Mouse (Mus musculus): Measurements from ENCODE around the gene Leng8. TPM values are rescaled to one million over a fixed set of nuclear protein-coding genes. Genes with fewer than 3 reads are reported as not detected.
A peak's percentile ranks its signal among the peaks of the same experiment; 100 is the strongest.

The Leng8 gene
- polyA plus RNA-seq, 1 experiment from 2014 or later, result 43.0 TPM

DNA sequence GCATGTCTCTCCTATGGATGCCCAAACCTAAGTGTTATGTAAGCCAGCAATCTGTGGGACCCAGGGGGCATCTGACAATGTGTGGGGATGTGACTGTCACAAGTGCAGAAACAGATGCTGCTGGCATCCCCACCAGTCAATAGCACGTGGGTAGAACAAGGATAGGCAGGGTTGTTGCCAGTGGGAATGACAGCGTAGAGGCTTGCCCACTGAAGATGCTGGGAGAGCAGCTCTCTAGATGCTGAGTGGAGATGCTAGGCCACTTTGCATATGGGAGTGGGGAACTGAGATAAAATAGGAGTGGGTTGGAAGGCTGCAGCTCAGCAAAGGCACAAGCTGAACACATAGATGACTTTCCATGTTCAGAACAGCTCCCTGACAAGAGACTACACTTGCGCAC is 4.3 kb upstream of the Leng8 start:
- H3K9ac ChIP-seq (ENCODE audit: low read length), result peak overlapping the region; percentile 35
- H3K4me1 ChIP-seq (ENCODE audit: control insufficient read depth, insufficient read depth, low read length), result peaks cover 5% of the 10 kb centered on the region
- no peak for DNase-seq (ENCODE audit: low spot score)
- ATAC-seq, result no peak
- no peak overlapping the region for H3K4me3 ChIP-seq (ENCODE audit: low read depth, low read length)
- WGBS, result 88% methylated on average over 3 of the region's 3 CpGs
- H3K27me3 ChIP-seq (replicated peaks; ENCODE audit: control insufficient read depth, insufficient read depth, low read length), result no peaks in the 10 kb centered on the region
- no peak overlapping the region for H3K27ac ChIP-seq (ENCODE audit: low read depth, low read length)
- H3K9me3 ChIP-seq (replicated peaks; ENCODE audit: control insufficient read depth, low read length), result no peaks in the 10 kb centered on the region
- H3K4me2 ChIP-seq (ENCODE audit: low read length), result no peak overlapping the region
- H3K36me3 ChIP-seq (ENCODE audit: control insufficient read depth, insufficient read depth, low read length), result peaks cover 64% of the 10 kb centered on the region

DNA sequence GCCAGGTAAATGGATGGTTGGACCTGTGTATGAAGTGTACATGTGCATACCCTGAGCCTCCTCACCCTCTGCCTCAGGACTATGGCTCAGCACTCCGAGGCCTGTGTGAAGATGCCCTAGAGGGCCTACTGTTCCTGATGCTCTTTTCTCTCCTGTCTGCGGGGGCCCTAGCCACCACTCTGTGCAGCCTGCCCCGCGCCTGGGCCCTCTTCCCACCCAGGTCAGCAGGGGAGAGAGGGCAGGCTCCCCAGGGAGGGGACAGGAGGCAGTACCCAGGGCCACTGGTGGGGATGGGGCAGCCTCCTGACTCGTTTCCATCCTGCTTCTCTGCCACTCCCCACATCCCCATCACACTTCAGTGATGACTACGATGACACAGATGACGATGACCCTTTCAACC is 3.8 kb upstream of the Leng8 start:
- no peak for ATAC-seq
- H3K27me3 ChIP-seq (replicated peaks; ENCODE audit: control insufficient read depth, insufficient read depth, low read length), result no peaks in the 10 kb centered on the region
- peaks cover 60% of the 10 kb centered on the region for H3K36me3 ChIP-seq (ENCODE audit: control insufficient read depth, insufficient read depth, low read length)
- H3K27ac ChIP-seq (ENCODE audit: low read depth, low read length), result no peak overlapping the region
- no peak for DNase-seq (ENCODE audit: low spot score)
- H3K4me2 ChIP-seq (ENCODE audit: low read length), result no peak overlapping the region
- 77% methylated on average over 7 of the region's 7 CpGs for WGBS
- H3K9me3 ChIP-seq (replicated peaks; ENCODE audit: control insufficient read depth, low read length), result no peaks in the 10 kb centered on the region
- peaks cover 9% of the 10 kb centered on the region for H3K4me1 ChIP-seq (ENCODE audit: control insufficient read depth, insufficient read depth, low read length)
- H3K4me3 ChIP-seq (ENCODE audit: low read depth, low read length), result no peak overlapping the region
- H3K9ac ChIP-seq (ENCODE audit: low read length), result no peak overlapping the region

DNA sequence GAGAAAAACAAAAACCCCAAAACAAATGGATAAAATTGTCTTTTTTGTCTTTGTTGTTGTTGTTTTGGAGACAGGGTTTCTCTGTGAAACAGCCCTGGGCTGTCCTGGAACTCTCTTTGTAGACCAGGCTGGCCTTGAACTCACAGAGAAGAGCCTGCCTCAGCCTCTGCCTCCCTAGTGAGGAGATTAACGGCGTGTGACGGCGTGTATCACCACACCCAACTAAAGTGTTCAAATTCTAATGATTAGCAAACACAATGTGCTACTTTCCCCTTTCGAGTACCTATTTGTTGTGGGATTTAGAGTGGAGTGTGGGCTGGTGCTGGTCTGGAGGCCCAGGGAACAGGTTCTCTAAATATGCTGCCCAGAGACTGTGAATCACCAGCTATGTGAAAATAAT is 1.9 kb upstream of the Leng8 start:
- no peak overlapping the region for H3K4me2 ChIP-seq (ENCODE audit: low read length)
- H3K4me1 ChIP-seq (ENCODE audit: control insufficient read depth, insufficient read depth, low read length), result peaks cover 13% of the 10 kb centered on the region
- peaks cover 60% of the 10 kb centered on the region for H3K36me3 ChIP-seq (ENCODE audit: control insufficient read depth, insufficient read depth, low read length)
- DNase-seq (ENCODE audit: low spot score) (no peak), ATAC-seq (no peak)
- 69% methylated on average over 5 of the region's 5 CpGs for WGBS
- H3K9me3 ChIP-seq (replicated peaks; ENCODE audit: control insufficient read depth, low read length), result no peaks in the 10 kb centered on the region
- no peak overlapping the region for H3K27ac ChIP-seq (ENCODE audit: low read depth, low read length)
- H3K27me3 ChIP-seq (replicated peaks; ENCODE audit: control insufficient read depth, insufficient read depth, low read length), result no peaks in the 10 kb centered on the region
- no peak overlapping the region for H3K4me3 ChIP-seq (ENCODE audit: low read depth, low read length)
- H3K9ac ChIP-seq (ENCODE audit: low read length), result no peak overlapping the region

DNA sequence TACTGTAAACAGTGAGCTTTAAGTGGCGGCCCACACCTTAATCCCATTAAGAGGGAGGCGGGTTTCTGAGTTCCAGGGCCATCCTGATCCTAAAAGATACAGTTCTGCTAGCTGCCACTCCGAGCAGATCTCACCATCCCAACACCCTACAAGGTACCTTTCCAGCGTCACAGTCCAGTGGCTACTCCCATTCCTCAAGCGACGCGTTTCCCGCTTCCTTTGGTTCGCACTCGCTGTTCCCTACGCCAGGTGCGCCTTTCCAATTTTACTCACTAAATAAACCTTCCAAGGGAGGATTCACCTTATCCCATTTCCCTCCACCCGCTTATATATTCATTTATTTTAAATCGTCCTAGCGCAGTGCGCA is 452 bp upstream of the Leng8 start:
- Histone ChIP-seq H3K27me3 (replicated peaks; ENCODE audit: control insufficient read depth, insufficient read depth, low read length) (no peaks in the 10 kb centered on the region), H3K9me3 (replicated peaks; ENCODE audit: control insufficient read depth, low read length) (no peaks in the 10 kb centered on the region), H3K9ac (ENCODE audit: low read length) (peak overlapping the region; percentile 79), H3K4me2 (ENCODE audit: low read length) (peak overlapping the region; percentile 89), H3K4me3 (ENCODE audit: low read depth, low read length) (peak overlapping the region; percentile 77), H3K4me1 (ENCODE audit: control insufficient read depth, insufficient read depth, low read length) (peaks cover 8% of the 10 kb centered on the region), H3K27ac (ENCODE audit: low read depth, low read length) (peak overlapping the region; percentile 70; the same call in 1 of the 2 replicates), H3K36me3 (ENCODE audit: control insufficient read depth, insufficient read depth, low read length) (peaks cover 67% of the 10 kb centered on the region)
- WGBS, result under 1% methylated on average over 16 of the region's 16 CpGs
- DNase-seq (ENCODE audit: low spot score) (no peak), ATAC-seq (peak; percentile 30)

DNA sequence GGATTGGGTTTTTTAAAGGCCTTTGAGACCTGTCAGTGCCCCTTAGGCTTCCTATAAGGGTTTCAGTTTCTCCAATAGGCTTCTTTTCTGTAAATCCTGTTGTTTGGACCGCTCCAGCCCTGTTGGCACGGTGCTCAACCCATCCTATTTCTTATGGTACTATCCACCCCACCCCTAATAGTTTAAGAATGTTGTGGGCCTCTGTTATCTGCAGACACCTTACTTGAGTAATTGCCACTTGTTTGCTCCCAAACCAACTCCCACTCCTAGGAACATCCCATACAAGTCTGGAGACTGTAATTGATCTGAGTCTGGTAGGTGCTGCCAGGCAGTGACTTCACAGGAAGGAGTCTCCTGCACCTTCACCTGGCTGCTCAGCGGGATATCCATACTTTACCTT is 907 bp downstream of the Leng8 start:
- H3K4me1 ChIP-seq (ENCODE audit: control insufficient read depth, insufficient read depth, low read length), result peaks cover 8% of the 10 kb centered on the region
- peak overlapping the region; percentile 77 for H3K4me3 ChIP-seq (ENCODE audit: low read depth, low read length)
- 46% methylated on average over 3 of the region's 3 CpGs for WGBS
- peaks cover 69% of the 10 kb centered on the region for H3K36me3 ChIP-seq (ENCODE audit: control insufficient read depth, insufficient read depth, low read length)
- DNase-seq (ENCODE audit: low spot score) (no peak), ATAC-seq (no peak)
- peak overlapping the region; percentile 79 for H3K9ac ChIP-seq (ENCODE audit: low read length)
- H3K9me3 ChIP-seq (replicated peaks; ENCODE audit: control insufficient read depth, low read length), result no peaks in the 10 kb centered on the region
- H3K27me3 ChIP-seq (replicated peaks; ENCODE audit: control insufficient read depth, insufficient read depth, low read length), result no peaks in the 10 kb centered on the region
- peak overlapping the region; percentile 89 for H3K4me2 ChIP-seq (ENCODE audit: low read length)
- H3K27ac ChIP-seq (ENCODE audit: low read depth, low read length), result peak overlapping the region; percentile 96; the same call in 1 of the 2 replicates

DNA sequence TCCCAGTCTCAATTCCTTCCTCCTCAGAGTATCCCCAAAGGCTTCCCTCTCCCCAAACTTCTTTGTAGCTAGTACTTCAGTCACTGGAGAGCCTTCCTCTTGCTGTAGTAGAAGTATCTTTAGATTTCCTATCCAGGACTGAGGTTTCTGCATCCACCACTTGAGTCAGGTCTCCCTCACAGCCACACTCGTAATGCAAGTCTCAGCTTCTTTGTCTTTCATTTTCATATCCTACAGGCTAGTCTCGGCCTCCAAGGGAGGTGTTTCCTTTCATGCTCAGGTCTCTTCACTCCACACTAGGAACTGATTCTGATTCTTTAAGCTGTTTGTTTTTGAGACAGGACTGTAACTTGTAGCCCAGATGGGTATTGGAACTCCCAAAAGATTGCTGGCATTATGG is 1.3 kb downstream of the Leng8 start:
- H3K9me3 ChIP-seq (replicated peaks; ENCODE audit: control insufficient read depth, low read length), result no peaks in the 10 kb centered on the region
- no peak overlapping the region for H3K27ac ChIP-seq (ENCODE audit: low read depth, low read length)
- 76% methylated on average over 2 of the region's 2 CpGs for WGBS
- H3K9ac ChIP-seq (ENCODE audit: low read length), result peak overlapping the region; percentile 79
- no peak for ATAC-seq
- no peaks in the 10 kb centered on the region for H3K27me3 ChIP-seq (replicated peaks; ENCODE audit: control insufficient read depth, insufficient read depth, low read length)
- peaks cover 69% of the 10 kb centered on the region for H3K36me3 ChIP-seq (ENCODE audit: control insufficient read depth, insufficient read depth, low read length)
- peak overlapping the region; percentile 89 for H3K4me2 ChIP-seq (ENCODE audit: low read length)
- H3K4me1 ChIP-seq (ENCODE audit: control insufficient read depth, insufficient read depth, low read length), result peaks cover 8% of the 10 kb centered on the region
- H3K4me3 ChIP-seq (ENCODE audit: low read depth, low read length), result peak overlapping the region; percentile 77
- DNase-seq (ENCODE audit: low spot score), result no peak

DNA sequence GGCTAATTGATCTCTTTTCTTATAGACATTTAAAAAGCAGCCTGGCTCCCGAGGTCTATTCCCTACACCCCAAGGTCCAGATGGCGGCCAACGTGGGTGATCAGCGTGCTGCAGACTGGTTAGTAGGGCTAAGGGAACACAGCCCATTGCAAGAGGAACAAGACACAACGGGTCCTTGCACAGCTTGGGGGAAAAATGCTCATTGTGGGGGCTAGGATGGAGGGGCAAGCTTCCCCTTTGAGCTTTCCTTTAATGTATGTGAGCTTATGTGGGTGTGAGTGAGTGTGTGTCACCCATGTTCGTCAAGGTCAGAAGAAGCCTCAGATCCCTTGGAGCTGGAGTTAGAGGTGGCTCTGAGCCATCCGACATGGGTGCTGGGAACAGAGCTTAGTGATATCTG is 1.8 kb downstream of the Leng8 start:
- DNase-seq (ENCODE audit: low spot score), result no peak
- Histone ChIP-seq H3K4me1 (ENCODE audit: control insufficient read depth, insufficient read depth, low read length) (peaks cover 8% of the 10 kb centered on the region), H3K9me3 (replicated peaks; ENCODE audit: control insufficient read depth, low read length) (no peaks in the 10 kb centered on the region), H3K36me3 (ENCODE audit: control insufficient read depth, insufficient read depth, low read length) (peaks cover 69% of the 10 kb centered on the region), H3K4me3 (ENCODE audit: low read depth, low read length) (no peak overlapping the region), H3K27me3 (replicated peaks; ENCODE audit: control insufficient read depth, insufficient read depth, low read length) (no peaks in the 10 kb centered on the region), H3K27ac (ENCODE audit: low read depth, low read length) (no peak overlapping the region), H3K9ac (ENCODE audit: low read length) (no peak overlapping the region), H3K4me2 (ENCODE audit: low read length) (peak overlapping the region; percentile 89; the same call in 1 of the 2 replicates)
- ATAC-seq, result no peak
- 93% methylated on average over 7 of the region's 7 CpGs for WGBS

DNA sequence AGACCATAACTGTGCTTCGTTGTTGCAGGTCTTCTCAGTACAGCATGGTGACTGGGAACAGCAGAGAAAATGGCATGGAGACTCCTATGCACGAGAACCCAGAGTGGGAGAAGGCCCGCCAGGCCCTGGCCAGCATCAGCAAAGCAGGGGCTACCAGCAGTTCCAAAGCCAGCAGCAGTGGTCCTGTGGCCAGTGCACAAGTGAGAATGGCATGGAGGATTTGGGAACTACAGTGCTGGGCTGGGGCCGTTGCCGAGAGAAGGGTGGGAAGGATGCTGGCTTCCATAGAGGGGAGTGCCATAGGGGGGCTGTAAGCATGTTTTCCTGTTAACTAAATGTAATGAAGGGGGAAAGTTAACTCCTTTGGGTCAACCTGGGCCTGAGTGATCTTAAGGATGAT is 2.6 kb downstream of the Leng8 start:
- Histone ChIP-seq H3K27me3 (replicated peaks; ENCODE audit: control insufficient read depth, insufficient read depth, low read length) (no peaks in the 10 kb centered on the region), H3K9me3 (replicated peaks; ENCODE audit: control insufficient read depth, low read length) (no peaks in the 10 kb centered on the region), H3K4me3 (ENCODE audit: low read depth, low read length) (no peak overlapping the region), H3K4me1 (ENCODE audit: control insufficient read depth, insufficient read depth, low read length) (peaks cover 8% of the 10 kb centered on the region), H3K4me2 (ENCODE audit: low read length) (no peak overlapping the region), H3K27ac (ENCODE audit: low read depth, low read length) (no peak overlapping the region), H3K36me3 (ENCODE audit: control insufficient read depth, insufficient read depth, low read length) (peaks cover 69% of the 10 kb centered on the region), H3K9ac (ENCODE audit: low read length) (no peak overlapping the region)
- ATAC-seq (no peak), DNase-seq (ENCODE audit: low spot score) (no peak)
- WGBS, result 91% methylated on average over 5 of the region's 5 CpGs

DNA sequence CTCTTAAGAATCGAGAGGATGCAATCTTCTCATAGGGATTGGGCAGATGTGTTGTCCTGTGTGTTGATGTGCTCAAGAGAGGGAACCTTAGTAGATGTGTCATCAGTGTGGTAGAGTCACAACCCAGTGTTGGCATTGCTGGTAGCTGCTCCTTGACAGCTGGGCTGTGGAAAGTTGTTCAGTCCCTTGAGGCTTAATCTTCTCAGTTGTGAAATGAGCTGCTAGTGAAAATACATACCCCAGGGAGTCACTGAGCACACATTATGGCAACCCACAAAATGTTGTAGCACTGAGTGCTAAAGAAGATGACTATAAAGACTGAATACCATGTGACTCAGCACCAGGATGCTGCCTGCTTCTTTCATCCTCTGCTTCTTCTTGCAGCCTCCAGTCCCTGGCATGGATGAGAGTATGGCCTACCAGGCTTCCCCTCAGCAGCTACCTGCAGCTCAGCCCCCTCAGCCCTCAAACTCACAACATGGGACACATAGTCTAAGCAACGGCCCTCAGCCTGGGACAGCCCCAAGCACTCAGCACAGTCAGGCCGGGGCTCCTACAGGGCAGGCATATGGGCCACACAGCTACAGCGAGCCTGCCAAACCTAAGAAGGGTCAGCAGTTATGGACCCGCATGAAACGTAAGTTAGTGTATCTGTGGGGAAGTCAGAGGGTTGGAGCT is 4.9 kb downstream of the Leng8 start:
- no peak overlapping the region for H3K27ac ChIP-seq (ENCODE audit: low read depth, low read length)
- peaks cover 8% of the 10 kb centered on the region for H3K4me1 ChIP-seq (ENCODE audit: control insufficient read depth, insufficient read depth, low read length)
- no peak overlapping the region for H3K4me3 ChIP-seq (ENCODE audit: low read depth, low read length)
- peaks cover 88% of the 10 kb centered on the region for H3K36me3 ChIP-seq (ENCODE audit: control insufficient read depth, insufficient read depth, low read length)
- H3K9me3 ChIP-seq (replicated peaks; ENCODE audit: control insufficient read depth, low read length), result no peaks in the 10 kb centered on the region
- H3K27me3 ChIP-seq (replicated peaks; ENCODE audit: control insufficient read depth, insufficient read depth, low read length), result no peaks in the 10 kb centered on the region
- no peak for DNase-seq (ENCODE audit: low spot score)
- WGBS, result 96% methylated on average over 6 of the region's 6 CpGs
- H3K9ac ChIP-seq (ENCODE audit: low read length), result no peak overlapping the region
- H3K4me2 ChIP-seq (ENCODE audit: low read length), result no peak overlapping the region
- no peak for ATAC-seq
